Mouse (Mus musculus) hematopoietic stem cell, adult 5-6 weeks (primary cell): ENCODE measurements around the gene Kcnc2. TPM values are rescaled to one million over a fixed set of nuclear protein-coding genes. Genes with fewer than 3 reads are reported as not detected.

Experiments
- ATAC-seq, 2 experiments: fragments of 125-278 bp in 1 of 2; replicated peaks in 1 of 2; 2 replicates each; pipeline ENCODE4 v1.8.0; 2016 to 2017; ENCODE audit warnings: inconsistent platforms in 2 of 2, mild to moderate bottlenecking in 2 of 2, moderate number of reproducible peaks in 2 of 2, low read depth in 1 of 2, moderate TSS enrichment in 1 of 2; ENCODE audit not compliant: low FRiP score in 2 of 2, poor library complexity in 2 of 2, severe bottlenecking in 2 of 2, insufficient read depth in 1 of 2, low TSS enrichment in 1 of 2
- total RNA-seq: library from RNA; stranded (forward); fragments of 172-1452, 232-1000 nt; gene quantifications from 2 replicates; pipeline ENCODE4 v1.2.3, GENCODE M21; 2017

The Kcnc2 gene
- total RNA-seq, 1 experiment from 2014 or later = not detected

DNA sequence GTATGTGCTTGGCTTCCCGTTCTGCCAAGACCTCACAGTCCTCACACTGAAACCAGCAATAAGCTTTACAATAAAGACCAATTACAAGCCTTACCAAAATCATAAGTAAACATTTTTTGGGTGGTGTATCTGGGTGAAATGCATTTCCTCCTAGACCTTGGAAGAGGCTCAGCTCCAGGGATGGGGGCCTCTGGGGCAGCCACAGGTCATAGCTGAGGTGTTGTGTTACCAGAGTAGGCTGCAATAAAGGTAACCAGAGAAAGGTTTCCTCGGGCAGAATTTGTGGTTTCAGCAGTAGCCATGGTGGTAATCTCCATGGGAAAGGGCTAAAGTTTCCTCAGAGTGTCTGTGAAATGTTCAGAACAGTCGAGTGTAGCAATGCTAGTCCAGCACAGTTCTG lies 97.4 kb downstream of the Kcnc2 start:
- no peak for ATAC-seq

DNA sequence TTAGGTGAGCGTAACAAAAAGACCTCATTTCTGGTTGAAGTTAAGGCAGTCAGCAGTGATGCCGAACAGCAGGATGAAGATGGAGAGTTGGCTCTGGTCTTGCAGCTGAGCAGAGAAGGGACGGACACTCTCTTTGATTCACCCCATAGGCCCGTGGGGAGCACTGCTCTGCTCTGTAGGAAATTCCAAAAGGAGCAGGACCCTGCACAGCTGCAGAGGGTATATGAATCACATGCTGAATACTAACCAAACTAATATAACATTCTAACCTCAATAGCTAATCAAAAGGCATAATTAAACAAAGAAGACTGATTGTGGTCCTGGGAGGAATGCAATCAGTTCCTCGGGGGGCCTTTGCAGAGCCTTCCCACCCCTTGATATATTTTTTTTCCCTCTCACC lies 106.2 kb downstream of the Kcnc2 start:
- ATAC-seq = no peak

- no peak for ATAC-seq
Observed at GRCm38 (mm10) chr10:112378465-112378864, 107.5 kb downstream of the Kcnc2 start.

DNA sequence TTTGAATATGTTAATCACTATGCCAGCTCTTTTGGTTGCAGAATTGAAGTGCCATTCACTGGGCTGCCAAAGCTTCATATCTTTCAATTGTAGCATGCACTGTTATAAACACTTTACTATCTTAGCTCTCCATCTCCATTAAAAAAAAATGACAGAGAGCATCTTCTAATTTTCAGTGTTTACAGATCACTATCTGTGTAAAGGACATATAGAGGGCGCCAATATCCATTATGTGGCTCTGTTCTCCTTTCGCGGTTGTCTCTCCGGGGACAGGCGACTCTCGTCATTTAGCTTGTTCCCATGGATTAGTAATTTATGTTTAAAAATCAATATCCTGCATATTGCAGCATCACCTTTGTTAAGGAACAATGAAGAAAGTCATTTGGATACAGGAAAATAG lies 109.7 kb downstream of the Kcnc2 start:
- no peak for ATAC-seq

GRCm38 (mm10) chr10:112394399-112394970 lies 123.6 kb downstream of the Kcnc2 start:
- ATAC-seq = no peak

GRCm38 (mm10) chr10:112397194-112397593 lies 126.3 kb downstream of the Kcnc2 start:
- no peak for ATAC-seq

- ATAC-seq = no peak
Observed at GRCm38 (mm10) chr10:112400591-112401404, 129.9 kb downstream of the Kcnc2 start.

DNA sequence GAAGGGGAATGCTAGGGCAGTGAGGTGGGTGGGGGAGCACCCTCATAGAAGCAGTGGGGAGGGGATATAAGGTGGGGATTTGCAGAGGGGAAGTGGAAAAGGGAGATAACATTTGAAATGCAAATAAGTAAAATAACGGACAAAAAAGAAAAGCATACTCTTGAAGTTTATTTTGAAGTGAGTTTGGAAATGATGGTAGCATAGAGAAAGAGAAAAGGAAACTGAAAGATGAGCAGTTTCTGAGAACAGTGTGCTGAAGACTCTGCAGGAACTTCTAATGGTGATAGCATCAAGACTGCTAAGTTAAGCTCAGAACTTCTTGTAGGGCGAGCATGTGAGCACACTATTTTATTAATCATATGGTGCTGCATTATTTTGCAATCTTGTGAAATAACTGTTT lies 138.6 kb downstream of the Kcnc2 start:
- ATAC-seq = no peak

DNA sequence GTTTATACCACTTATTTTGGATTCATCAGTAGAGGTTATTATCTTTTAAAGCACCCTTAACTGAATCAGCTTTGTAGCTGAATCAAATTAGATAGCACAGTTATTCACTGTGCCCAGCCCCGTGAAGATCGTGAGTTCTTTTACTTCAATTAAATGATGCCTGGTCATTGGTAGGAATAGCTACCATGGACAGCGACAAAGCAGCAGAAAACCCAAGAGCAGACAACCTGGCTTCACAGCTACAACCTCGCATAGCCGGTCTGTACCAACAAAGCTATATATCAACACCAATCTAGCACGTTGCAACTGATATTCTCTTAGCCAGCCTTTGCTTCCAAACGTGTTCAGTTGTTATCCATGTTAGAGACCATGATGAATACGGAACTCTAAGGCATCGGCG lies 152.4 kb downstream of the Kcnc2 start:
- ATAC-seq = no peak

DNA sequence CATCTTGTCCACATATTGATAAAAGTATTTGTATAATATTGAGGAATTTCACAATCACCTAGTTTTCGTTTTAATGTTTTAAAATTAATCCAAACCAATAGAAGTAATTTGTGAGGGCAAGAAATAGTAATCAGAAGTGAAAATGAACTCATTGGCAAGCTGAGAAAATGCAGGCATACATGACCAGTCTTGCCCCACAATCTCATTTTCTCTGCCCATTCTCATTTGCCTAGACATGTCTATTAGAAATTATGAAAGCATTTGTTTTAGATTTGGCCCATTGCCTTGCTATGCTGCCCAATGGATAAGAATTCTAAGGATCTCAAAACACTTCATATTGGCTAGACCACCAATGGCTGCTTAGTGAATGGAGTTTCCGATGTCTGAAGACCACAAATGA lies 166.0 kb downstream of the Kcnc2 start:
- no peak for ATAC-seq

DNA sequence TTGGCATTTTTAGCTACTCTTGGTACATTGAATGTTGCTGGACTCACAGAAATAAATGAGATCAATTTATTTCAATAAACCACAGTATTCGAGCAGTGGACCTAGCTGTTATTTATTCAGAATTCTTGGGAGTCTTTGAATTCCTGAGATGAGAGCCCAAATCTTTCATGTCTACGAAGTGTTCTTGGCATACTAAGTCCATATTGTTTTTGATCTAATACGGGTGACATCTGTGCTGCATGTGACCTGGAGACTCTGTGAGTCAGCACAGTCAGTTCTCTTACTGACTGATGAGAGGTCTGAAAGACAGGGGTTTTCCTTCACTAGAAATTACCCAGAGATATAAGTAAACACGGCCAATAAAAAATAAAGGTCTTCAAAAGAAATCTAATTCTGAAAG lies 173.7 kb downstream of the Kcnc2 start:
- no peak for ATAC-seq

DNA sequence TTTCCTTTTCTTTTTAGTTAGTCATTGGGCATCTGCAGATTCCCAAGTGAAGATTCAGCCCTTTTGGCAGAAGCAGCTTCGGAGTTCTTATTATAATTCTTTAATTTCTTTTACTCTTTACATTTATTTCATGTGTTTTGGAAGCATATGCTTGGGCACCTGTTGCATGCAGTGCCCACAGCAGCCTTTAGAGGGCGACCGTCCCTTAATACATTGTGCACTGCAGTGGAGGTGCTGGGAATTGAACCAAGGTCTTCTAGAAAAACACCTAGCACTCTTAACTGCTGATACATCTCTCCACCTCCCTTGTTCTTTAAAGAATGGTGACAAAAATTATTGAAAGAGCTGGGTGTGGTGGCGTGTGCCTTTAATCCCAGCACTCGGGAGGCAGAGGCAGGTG lies 180.0 kb downstream of the Kcnc2 start:
- no peak for ATAC-seq

GRCm38 (mm10) chr10:112468689-112469384 lies 197.9 kb downstream of the Kcnc2 start:
- ATAC-seq = no peak

DNA sequence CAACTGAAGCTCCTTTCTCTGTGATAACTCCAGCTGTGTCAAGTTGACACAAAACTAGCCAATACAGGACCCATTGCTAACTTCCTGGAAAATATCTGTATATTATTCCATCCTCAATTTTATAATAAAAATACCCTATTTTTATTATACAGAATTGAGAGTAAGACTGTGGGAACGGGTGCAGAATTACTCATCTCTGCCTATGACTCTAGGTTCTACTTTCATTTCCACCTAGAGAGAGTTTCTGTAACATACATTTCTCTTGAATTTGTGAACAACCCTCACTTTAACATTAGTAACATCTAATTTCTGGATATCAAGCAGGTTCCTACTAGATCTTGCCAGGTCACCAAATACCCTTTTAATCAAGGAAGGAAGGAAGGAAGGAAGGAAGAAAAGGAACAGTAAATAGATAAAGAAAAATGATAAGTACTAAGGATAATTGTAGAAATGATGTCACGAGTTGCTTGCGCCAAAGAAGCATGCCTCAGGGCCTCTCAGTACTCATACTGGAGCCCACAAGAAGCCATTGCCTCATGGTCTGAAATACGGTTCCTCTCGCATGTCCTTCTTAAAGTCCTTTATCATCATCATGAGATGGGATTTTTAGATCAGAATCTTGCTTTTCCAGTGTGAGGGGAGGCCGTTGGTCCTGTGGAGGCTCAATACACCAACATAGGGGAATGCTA lies 203.3 kb downstream of the Kcnc2 start:
- no peak for ATAC-seq

DNA sequence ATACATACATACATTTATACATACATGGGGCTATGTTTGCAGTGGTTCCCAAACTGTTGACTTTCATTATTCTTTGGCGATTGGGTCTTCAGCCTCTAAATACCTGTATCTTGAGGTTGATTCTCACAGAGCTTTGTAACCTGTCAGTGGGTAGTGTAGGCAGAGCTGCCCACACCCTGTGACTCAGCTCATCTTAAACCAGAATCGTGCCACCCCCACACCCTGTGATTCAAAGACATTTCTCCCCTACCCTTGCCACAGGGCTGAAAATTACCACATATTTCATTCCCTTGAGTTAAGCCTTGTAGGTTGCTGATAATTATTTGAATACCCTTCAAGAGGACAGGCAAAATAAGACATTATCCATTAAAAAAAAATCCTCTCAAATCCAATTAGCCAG lies 210.5 kb downstream of the Kcnc2 start:
- ATAC-seq = no peak

DNA sequence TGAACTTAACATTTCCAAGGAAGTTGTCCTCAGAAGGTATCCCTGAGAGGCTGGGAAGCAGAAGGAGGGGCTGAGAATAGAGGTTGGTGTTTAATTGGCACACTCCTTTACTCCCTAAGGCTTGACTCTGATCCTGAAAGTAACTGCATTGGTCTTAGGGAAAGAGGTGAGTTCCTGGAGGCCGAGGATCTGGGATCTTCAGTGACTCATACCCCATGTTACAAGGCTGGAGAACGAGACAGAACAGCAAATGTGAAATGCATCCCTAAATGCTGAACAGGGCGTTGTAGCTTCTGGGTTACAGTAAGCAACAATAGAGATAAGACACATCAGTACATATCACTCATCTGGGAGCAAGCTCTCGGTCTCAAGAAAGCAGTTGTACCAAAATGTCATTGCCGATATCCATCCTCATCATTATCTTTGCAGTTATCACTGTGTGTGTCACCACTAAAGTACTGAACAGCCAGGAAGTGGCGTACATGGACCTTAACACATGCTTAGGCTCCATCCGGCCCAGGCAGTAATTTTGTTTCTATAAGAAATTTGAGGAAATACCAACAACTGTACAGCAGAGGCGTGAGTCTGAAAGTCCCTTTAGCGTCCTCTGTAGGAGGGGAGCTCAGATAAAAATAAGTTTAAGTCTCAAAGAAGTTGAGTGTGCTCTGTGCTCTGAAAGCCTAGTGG lies 211.1 kb downstream of the Kcnc2 start:
- no peak for ATAC-seq

DNA sequence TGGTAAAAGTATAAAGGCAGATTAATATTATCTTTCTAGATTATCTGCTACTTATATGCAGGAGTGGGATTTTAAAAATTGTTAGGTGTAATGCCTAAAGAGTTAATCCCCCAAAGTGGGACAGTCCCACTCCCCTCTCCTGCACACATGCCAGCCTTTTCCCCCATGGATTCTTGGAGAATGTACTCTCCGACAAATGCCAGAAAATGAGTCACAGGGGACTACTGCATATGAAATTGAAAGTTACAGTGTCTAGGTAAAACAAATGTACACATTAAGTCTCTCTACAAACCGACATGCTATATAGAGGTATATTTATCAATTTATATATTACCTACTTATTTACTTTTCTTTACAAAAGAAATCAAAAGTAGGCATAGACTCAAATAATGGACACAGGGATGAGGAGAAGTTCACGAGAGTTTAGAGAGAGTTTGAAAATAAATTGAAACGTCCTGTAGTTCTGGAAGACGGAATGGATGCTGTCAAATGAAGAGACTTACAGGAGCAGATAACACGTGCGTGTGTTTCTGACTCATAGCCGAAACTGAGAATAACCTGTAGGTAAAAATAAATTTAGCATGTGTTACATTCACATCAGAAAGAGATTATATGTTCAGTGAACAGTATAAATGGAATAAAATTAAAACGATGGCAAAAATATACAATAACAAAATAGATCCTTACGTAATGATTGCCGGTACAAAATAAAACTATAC lies 213.6 kb downstream of the Kcnc2 start:
- ATAC-seq = no peak
